Mouse (Mus musculus): ENCODE results near the gene Rap1gds1.

Rap1gds1 gene

GRCm38 (mm10) chr3:138941604-138942003, 133.4 kb downstream of the Rap1gds1 start:
- no peak for DNase-seq (ENCODE audit: low read depth, low spot score)

- DNase-seq (ENCODE audit: low read depth, low spot score), result no peak
Observed at GRCm38 (mm10) chr3:138937241-138937640, 137.8 kb downstream of the Rap1gds1 start.

DNA sequence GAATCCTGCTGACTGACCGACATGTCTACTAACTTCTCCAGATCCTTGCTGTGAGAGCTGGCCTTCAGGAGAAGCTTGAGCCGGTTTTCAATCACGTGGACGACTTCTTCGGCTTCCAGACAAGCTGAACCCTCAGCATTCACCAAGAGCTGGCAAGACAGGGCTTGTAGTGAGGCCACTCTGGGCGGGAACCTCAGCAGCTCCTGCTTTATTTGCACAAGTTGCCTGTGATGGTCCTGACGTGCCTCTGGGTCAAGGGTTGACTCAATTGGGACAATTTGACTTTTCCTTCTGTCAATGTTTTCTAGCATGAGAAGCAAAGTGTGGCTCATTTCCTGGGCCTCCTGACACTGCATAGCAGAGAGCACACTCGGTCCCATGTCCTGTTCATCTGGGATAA, 138.2 kb downstream of the Rap1gds1 start:
- no peak for DNase-seq (ENCODE audit: low read depth, low spot score)

DNA sequence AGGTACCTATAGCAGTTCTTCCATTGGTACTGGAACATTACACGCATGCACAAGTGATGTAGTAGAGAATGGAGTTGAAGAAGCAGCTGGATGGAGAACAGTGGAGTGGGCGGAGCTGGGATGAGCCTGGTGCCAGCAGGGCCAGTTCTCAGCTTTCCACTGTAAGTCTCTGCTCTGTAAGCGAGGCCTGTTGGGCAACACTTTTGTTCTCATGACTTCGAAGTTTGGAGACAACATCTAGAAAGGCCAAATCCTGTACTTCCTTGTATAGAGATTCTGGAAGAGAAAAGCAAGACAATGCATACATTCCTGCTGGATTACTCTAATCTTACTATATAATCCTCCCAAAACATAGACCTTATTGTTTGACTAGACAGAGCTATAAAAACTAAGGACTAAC, 147.6 kb downstream of the Rap1gds1 start:
- no peak for DNase-seq (ENCODE audit: low read depth, low spot score)

DNA sequence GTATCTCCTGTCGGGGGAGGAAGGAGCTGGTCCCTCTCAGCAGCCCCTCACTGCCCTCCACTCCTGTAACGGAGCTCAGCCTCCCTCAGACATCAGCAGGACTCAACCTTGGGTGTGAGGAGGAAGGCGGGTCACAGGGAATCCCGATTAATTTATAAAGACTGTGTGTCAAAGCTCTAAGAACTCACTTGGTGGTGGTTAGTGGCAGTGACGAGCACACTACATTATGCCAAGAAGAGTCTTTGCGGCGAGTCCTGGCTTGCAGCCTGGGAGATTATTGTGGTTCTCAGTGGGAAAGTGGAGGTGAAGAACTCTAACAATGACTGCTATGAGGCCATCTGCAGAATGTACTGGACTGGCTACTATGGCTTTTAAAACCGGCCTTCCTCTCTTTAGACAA, 148.8 kb downstream of the Rap1gds1 start:
- no peak for DNase-seq (ENCODE audit: low read depth, low spot score)

DNA sequence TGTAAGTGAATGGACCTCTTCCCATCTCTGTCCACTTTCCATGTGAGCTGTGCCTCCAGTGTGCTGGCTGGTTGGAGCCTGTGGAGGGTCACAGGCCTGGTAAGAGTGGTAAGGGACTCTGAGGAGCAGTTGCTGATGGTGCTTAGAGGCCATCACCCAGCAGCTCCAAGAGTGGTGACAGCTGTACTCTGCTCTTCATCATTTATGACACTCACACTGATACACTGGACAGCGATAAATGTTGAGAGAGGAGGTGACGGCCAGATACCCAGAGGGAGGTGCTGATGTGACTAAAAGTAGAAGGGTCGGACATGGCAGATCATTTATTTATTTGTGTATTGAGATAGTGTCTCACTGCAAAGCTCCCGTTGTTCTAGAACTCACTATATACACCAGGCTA, 156.8 kb downstream of the Rap1gds1 start:
- DNase-seq (ENCODE audit: low read depth, low spot score), result no peak

GRCm38 (mm10) chr3:138917016-138917415, 158.0 kb downstream of the Rap1gds1 start:
- DNase-seq (ENCODE audit: low read depth, low spot score), result no peak

DNA sequence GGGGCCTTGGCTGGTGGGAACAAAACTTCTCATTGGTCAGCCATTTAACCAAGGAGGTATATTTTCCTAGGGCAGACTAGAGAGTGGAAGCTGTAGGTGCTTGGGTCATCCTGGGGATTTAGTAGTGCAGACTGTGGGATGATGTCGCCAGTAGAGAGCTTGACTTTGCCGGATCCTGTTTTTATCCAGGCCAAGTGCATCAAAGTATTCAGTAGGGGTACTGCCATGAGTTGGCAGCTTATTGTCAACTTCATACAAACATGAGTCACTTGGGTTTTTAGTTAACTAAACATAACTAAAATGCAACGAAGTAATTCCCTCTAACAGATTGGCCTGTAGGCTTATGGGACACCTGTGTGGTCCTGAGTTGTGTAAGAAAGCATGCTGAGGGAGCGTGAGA, 158.4 kb downstream of the Rap1gds1 start:
- DNase-seq (ENCODE audit: low read depth, low spot score), result no peak

DNA sequence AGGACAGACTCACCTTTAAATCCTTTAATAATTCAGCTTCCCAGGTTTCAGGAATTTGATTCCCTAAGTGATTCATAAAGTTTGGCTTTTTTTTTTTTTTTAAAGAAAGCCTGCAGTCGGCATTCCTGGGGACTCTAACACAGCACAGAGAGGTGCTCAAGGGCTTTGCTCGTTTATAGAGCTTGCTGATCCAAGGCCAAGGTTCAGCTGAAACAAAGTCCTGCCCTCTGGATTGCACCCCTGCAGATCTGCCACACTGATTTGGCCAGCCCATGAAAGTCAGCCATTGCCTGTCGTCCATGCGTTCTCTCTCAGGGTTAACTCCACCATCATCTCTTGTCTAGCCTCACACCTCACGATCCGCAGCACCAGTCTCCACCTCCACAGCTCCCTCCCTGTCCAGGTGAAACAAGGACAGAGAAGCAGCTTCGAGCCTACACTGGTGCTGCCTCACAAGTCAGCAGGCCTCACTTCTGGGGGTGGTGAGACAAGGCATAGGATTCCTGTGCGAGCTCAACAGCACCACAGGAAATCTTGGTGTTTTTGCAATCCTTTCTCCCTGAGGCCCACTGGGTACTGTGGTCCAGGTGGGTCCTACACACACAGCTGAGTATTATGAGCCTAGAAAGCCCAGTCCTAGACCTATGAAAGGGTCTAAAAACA, 160.2 kb downstream of the Rap1gds1 start:
- no peak for DNase-seq (ENCODE audit: low read depth, low spot score)

DNA sequence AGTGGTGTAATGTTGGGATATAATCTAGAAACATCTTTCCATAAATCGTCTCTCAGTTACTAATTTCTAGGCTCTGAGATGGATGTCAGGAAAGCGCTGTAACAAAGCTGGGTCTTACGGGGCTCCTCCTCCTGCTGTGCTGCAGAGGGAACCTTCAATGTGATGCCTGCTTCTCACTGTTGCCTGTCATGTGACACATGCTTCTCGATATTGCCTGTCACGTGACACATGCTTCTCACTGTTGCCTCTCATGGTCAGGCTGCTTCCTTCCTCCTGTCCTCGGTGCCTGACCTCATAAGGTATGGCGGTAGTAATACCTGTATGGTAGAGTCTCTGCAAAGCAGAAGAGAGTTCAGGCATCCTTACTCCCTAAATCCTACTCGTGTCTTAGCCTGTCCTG, 162.5 kb downstream of the Rap1gds1 start:
- DNase-seq (ENCODE audit: low read depth, low spot score), result no peak

GRCm38 (mm10) chr3:138909313-138909712, 165.7 kb downstream of the Rap1gds1 start:
- no peak for DNase-seq (ENCODE audit: low read depth, low spot score)

DNA sequence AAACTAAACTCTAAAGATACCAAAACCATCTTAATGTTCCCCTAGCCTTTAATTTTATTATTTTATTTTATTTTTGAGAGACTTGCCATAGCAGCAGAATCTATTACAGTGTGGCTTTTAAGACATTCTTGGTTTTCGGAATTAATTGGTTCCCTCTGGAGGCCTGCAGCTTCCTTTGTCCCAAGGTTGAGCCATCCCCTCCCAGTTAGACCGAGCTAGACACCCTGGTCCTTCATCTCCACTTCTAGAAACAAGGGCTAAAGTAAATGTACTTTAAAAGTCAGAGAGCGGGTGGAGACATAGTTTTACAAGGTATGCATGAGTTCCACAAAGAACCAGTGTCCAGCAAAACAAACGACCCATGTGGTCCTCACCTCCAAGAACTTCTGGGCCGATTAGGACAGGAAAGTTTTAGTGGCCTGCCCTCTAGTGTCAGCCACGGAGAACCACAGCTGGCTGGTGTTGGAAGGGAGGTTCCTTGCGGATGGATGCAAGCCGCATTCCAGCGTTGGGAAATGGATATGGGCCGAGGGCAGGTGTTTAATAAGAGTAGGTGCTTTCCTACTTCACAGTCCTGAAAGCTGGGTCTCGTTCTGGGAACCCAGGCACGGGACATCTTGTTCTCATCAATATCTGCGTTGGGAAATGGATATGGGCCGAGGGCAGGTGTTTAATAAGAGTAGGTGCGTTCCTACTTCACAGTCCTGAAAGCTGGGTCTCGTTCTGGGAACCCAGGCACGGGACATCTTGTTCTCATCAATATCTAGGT, 168.7 kb downstream of the Rap1gds1 start:
- DNase-seq (ENCODE audit: low read depth, low spot score), result peak; percentile 92

DNA sequence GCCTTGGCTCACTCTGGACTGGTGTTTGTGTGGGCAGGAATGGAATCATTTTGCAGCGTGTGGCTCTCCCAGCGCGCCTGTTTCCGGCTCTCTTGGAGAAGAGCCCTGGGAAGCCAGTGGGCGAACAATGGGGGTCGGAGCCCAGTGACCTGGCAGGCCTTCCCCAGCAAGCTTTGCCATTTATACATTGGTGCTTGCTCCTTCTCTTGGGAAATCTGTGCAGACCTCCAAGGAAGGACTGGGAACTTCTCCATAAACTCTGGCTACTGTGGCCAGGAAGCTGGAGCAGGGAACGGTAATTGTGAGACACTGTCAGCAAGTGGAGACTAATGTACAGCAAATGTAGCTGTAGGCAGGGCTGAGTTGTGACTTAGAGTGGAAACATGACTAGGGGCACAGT, 169.3 kb downstream of the Rap1gds1 start:
- DNase-seq (ENCODE audit: low read depth, low spot score), result peak; percentile 47

- no peak for DNase-seq (ENCODE audit: low read depth, low spot score)
Observed at GRCm38 (mm10) chr3:138900571-138901141, 174.3 kb downstream of the Rap1gds1 start.

- DNase-seq (ENCODE audit: low read depth, low spot score), result no peak
Observed at GRCm38 (mm10) chr3:138898055-138898454, 176.9 kb downstream of the Rap1gds1 start.

GRCm38 (mm10) chr3:138897500-138897899, 177.5 kb downstream of the Rap1gds1 start:
- no peak for DNase-seq (ENCODE audit: low read depth, low spot score)

DNA sequence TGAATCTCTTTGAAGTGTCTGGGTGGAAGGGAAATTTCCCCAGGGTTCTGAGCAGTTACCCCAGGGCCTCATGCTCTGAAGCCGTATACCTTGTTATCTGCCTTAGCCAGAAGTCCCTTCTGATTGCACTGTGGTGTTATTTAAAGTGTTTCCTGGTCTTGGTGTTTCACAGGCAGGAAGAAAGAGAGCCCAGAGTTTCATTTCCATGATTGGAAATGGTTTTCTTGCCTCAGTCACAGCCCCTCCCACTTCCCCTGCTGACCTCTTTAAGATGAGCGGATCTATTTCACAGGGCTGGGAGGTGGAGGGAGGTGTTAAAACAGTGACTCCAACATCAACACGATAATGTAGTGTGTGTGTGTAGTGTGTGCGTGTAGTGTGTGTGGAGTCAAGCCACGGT, 181.5 kb downstream of the Rap1gds1 start:
- DNase-seq (ENCODE audit: low read depth, low spot score), result no peak

- DNase-seq (ENCODE audit: low read depth, low spot score), result no peak
Observed at GRCm38 (mm10) chr3:138889769-138890295, 185.2 kb downstream of the Rap1gds1 start.

GRCm38 (mm10) chr3:138889214-138889613, 185.8 kb downstream of the Rap1gds1 start:
- DNase-seq (ENCODE audit: low read depth, low spot score), result no peak

DNA sequence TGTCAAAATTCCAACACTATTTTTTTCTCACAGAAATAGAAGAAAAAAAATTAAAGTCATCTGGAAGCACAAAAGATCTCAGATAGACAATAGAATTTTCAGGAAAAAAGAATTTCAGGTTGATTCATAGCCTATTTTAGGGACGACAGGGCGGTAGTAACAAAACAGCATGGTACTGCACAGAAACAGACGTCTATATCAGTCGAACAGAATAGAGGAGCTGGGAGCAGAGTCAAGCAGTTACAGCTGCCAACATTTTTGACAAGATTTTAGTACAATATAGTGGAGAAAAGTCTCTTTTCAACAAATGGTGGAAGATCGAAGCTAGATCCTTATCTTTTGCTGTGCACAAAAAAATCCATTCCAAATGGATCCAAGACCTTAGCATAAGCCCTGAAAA, 188.9 kb downstream of the Rap1gds1 start:
- DNase-seq (ENCODE audit: low read depth, low spot score), result no peak

DNA sequence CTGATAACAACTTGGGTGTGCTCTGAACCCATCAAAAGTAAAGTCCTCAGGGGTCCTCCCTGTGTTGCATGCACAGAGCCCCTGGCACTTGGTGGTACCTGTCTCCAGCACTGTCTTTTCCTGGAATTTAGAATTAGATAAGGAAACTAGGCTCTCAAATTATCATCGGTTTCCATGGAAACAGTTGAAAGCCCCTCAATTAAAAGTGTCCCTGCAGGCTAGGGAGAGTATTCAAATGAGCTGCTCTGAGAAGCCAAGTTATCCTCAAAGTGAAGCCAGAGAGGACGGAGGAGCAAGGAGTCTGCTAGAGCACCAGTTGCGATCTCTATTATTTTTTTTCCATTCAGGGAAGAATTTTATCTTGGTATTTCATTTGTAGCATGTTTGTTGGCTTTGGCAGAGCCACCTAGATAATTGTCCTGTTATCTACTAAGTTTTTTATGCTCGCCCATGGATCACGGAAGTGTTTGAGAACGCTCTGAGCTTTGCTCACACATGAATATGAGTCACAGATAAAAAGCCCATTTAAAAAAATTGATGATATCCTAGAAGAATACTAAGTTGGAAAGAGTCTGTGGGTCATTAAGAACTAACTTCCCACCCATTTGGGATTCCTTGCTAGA, 193.2 kb downstream of the Rap1gds1 start:
- no peak for DNase-seq (ENCODE audit: low read depth, low spot score)

DNA sequence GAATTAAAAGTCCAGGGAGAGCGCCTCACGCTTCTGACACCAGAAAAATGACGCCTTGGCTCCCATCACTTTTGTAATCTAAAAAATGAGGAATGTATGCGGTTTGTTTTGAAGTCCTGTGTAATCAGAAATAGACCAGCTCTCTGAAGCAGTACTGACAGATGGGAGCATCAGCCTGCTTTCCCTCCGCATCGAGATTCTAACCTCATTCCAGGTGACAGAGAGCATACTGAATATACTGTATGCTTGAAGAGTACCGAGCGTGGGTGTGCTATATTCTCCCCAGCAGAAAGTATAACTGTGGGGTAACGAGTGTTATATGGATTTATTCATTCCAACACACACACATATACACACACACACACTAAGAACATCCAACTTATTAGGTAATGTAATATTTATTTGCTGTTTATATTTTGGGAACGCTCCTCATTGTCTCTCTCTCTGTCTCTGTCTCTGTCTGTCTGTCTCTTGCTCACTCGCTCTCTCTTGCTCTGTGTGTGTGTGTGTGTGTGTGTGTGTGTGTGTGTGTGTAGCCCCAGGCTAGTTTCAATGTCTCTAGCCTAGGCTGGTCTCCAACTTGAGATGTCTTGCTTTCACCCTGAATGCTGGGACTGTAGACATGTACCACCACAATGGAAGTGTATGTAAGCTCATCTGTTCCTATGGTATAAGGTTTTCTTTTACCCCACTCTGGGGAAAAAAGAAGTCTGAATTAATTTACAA, 193.8 kb downstream of the Rap1gds1 start:
- DNase-seq (ENCODE audit: low read depth, low spot score), result no peak
